Mouse (Mus musculus) forebrain, embryonic 15.5 days (tissue): ENCODE results near the gene Rpp40. TPM values are rescaled to one million over a fixed set of nuclear protein-coding genes. Genes with fewer than 3 reads are reported as not detected.

Experiments used
- polyA plus RNA-seq: library from polyadenylated mRNA; unstranded; fragments of >200 nt; fragmentation: Nextera tagmentation; extraction: Ambion mirVana; gene quantifications from 2 replicates; pipeline ENCODE4 v1.2.1, GENCODE M21; 2015

The Rpp40 gene
- polyA plus RNA-seq, 1 experiment from 2014 or later: 8.3 TPM

Other genes starting within 250 kb of the Rpp40 start
- gene Cdyl, start 246.5 kb downstream of the Rpp40 start, polyA plus RNA-seq: 4.1 and 5.2 TPM in 2 replicates
- gene Ppp1r3g, start 52.5 kb upstream of the Rpp40 start, polyA plus RNA-seq: 1.4 and 1.5 TPM in 2 replicates
- gene Fars2, start 211.1 kb upstream of the Rpp40 start, polyA plus RNA-seq: 36.5 and 36.6 TPM in 2 replicates
- 34.9 and 35.7 TPM in 2 replicates for gene Lyrm4, start 211.2 kb upstream of the Rpp40 start, polyA plus RNA-seq